ENCODE assay signal across 9 mouse cellular contexts in genomic region chr1:118976596-118976995, GRCm38 (mm10).
DNase-seq lines count a peak whose midpoint lies in the region; ATAC-seq and TF ChIP-seq lines count a peak whose summit lies in the region.
"Had no signal": no experiment of that assay in that cellular context is flagged by ENCODE, and none has a peak within 500 bp of the region (broad histone marks: within the 10 kb centered on the region; RNA-seq: fewer than 3 reads in every experiment).

No protein-coding gene starts in this region.

- H3K27me3 ChIP-seq in E14TG2a.4 (ENCODE audit: insufficient read depth, low read length) = no peaks in the 10 kb centered on the region
- H3K27me3 ChIP-seq in forebrain, embryonic 15.5 days = no peaks in the 10 kb centered on the region
- H3K27me3 ChIP-seq: midbrain, embryonic 12.5 days had no signal

- 46% methylated on average over 9 of the region's 9 CpGs for WGBS in forebrain, embryonic 15.5 days

- no peaks in the 10 kb centered on the region for H3K9me3 ChIP-seq in E14TG2a.4 (ENCODE audit: low read length)
- H3K9me3 ChIP-seq in forebrain, embryonic 15.5 days = no peaks in the 10 kb centered on the region
- H3K9me3 ChIP-seq: midbrain, embryonic 12.5 days had no signal

- ATAC-seq in forebrain, embryonic 15.5 days (replicated peaks) = peak; percentile 23

- TF ChIP-seq CTCF in E14TG2a.4 (conservative IDR thresholded peaks at IDR 0.05; ENCODE audit: low read length) = no peak

- H3K27ac ChIP-seq in forebrain, embryonic 15.5 days (replicated peaks) = 0 out of 2 replicates have a peak overlapping the region, but pooled peaks have one; percentile 8
- H3K27ac ChIP-seq: midbrain, embryonic 12.5 days had no signal

- H3K9ac ChIP-seq in forebrain, embryonic 15.5 days (replicated peaks) = no peak overlapping the region
- H3K9ac ChIP-seq: midbrain, embryonic 12.5 days had no signal

- peaks cover 99% of the 10 kb centered on the region for H3K36me3 ChIP-seq in E14TG2a.4 (ENCODE audit: insufficient read depth, low read length)
- no peaks in the 10 kb centered on the region; the same call in 1 of the 2 replicates for H3K36me3 ChIP-seq in forebrain, embryonic 15.5 days

- DNase-seq in cerebellum, adult 11-12 months = peak; percentile 11
- no peak for DNase-seq in cerebellum, adult 9-10 months
- DNase-seq in heart, postnatal 10 days = peak; percentile 86 to 89
- DNase-seq in left cerebral cortex, postnatal 25 days (ENCODE audit: low spot score in 2 of 2) = peak; percentile 18 to 60
- DNase-seq in right cerebral cortex, postnatal 36 days (ENCODE audit: low spot score in 2 of 2) = peak; percentile 24 to 29
- DNase-seq in embryo, embryonic 11 days = no peak

- intact Hi-C loops in heart, postnatal 10 days (cut with DNase I) = loop anchor here (5.0 kb wide), 1 partner anchor 76 kb away; the partner anchor contains the start of gene Gli2
- intact Hi-C loops in left cerebral cortex, postnatal 25 days (cut with DNase I) = loop anchor here (5.0 kb wide), 1 partner anchor 76 kb away; the partner anchor contains the start of gene Gli2

- H3K4me1 ChIP-seq in E14TG2a.4 (replicated peaks; ENCODE audit: low read depth, low read length) = peaks cover 66% of the 10 kb centered on the region
- H3K4me1 ChIP-seq in forebrain, embryonic 15.5 days = peaks cover 20% of the 10 kb centered on the region

- H3K4me2 ChIP-seq in forebrain, embryonic 15.5 days (replicated peaks) = no peak overlapping the region
- H3K4me2 ChIP-seq: midbrain, embryonic 12.5 days had no signal

- peak overlapping the region; percentile 23; the same call in 1 of the 2 replicates for H3K4me3 ChIP-seq in E14TG2a.4 (replicated peaks; ENCODE audit: low read length)
- H3K4me3 ChIP-seq in forebrain, embryonic 15.5 days = no peak overlapping the region
- H3K4me3 ChIP-seq: midbrain, embryonic 12.5 days had no signal

Comparison
In these comparisons a context has a peak if more than half of its experiments do, and no peak if none do; other contexts are left out.
1. DNase-seq: peak in cerebellum, adult 11-12 months (single experiment), heart, postnatal 10 days (2 of 2), left cerebral cortex, postnatal 25 days (2 of 2) and right cerebral cortex, postnatal 36 days (2 of 2); none in cerebellum, adult 9-10 months (single experiment) and embryo, embryonic 11 days (single experiment).